Mouse (Mus musculus) ES-Bruce4 (cell line): ENCODE measurements around the gene Smco2.

ENCODE experiments used
- CTCF ChIP-seq: IDR thresholded peaks from one replicate; pipeline ENCODE4 v1.8.1; 2011; ENCODE audit warnings: low read depth, low read length
- EP300 ChIP-seq: IDR thresholded peaks from 2 replicates; pipeline ENCODE4 v1.6.1; 2011; ENCODE audit warnings: low read depth, low read length; ENCODE audit not compliant: insufficient read depth
- POLR2A ChIP-seq: IDR thresholded peaks from one replicate; pipeline ENCODE4 v1.8.1; 2011; ENCODE audit warnings: low read length; ENCODE audit not compliant: insufficient read depth

DNA sequence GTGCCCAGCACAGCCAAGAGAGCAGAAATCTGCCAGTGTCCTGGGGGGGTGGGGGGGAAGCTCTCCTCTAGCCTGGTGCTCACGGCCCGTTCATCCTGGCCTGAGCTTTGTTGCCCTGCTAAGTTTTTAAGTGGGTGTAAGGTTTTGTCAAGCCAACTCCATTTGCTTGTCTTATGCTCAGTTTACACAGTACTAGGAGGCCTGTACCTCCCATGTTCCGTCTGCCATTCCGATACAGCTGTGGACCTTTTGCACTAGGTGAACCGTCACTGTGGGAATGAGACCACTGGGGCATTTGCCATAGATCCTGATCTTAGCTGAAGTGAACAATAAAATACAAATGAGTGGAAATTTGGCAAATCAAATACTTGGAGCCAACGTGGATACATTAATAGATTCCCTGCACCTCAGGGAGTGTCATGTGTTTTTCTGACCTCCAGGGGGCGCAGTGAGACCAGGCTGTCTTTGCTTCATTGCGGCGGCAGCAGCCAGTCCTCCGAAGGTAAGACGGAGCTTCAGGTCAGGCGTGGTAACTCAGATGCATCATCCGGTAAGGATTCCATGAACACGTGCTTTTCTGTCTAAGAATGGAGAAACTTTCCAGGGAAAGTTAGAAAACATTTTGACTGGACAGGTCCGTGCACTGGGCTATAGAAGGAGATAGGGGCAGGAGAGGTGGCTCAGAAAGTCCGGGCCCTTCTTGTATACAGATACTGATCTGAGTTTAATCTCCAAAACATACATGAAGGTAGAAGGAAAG is 25.0 kb upstream of the Smco2 start:
- TF ChIP-seq CTCF (peak; percentile 94), POLR2A (no peak), EP300 (no peak)
